Mouse (Mus musculus) intestine, postnatal 0 days (tissue): ENCODE data around the gene Hgfac. TPM values are rescaled to one million over a fixed set of nuclear protein-coding genes. Genes with fewer than 3 reads are reported as not detected.

ENCODE experiments used
- ATAC-seq: fragments of 200-750 bp; cut with Nextera tagmentation; 2 replicates; pipeline ENCODE4 v1.8.0; 2017; ENCODE audit warnings: mild to moderate bottlenecking, moderate TSS enrichment, moderate library complexity
- H3K27ac ChIP-seq: fragments of 300-500 bp; sonication (generic); 2 replicates; pipeline ENCODE4 v1.5.1; 2014; ENCODE audit warnings: mild to moderate bottlenecking, low read depth, low read length, moderate library complexity
- H3K27me3 ChIP-seq: fragments of 300-500 bp; sonication (generic); replicated peaks from 2 replicates; pipeline ENCODE4 v1.6.1; 2014; ENCODE audit warnings: low read length, mixed read lengths; ENCODE audit not compliant: control insufficient read depth, insufficient read depth
- H3K36me3 ChIP-seq: fragments of 300-500 bp; sonication (generic); 2 replicates; pipeline ENCODE4 v1.6.1; 2014; ENCODE audit warnings: mild to moderate bottlenecking, moderate library complexity; ENCODE audit not compliant: control insufficient read depth, insufficient read depth
- H3K4me1 ChIP-seq: fragments of 300-500 bp; sonication (generic); replicated peaks from 2 replicates; pipeline ENCODE4 v1.6.1; 2014; ENCODE audit warnings: antibody characterized with exemption, low read length, mixed read lengths; ENCODE audit not compliant: control insufficient read depth, insufficient read depth
- H3K4me2 ChIP-seq: fragments of 300-500 bp; sonication (generic); replicated peaks from 2 replicates; pipeline ENCODE4 v1.6.1; 2014; ENCODE audit warnings: low read depth, mild to moderate bottlenecking, moderate library complexity
- H3K4me3 ChIP-seq: fragments of 300-500 bp; sonication (generic); 2 replicates; pipeline ENCODE4 v1.5.1; 2014; ENCODE audit warnings: low read depth, low read length
- H3K9ac ChIP-seq: fragments of 300-500 bp; sonication (generic); 2 replicates; pipeline ENCODE4 v1.6.1; 2014; ENCODE audit warnings: mild to moderate bottlenecking, low read depth, low read length
- H3K9me3 ChIP-seq: fragments of 300-500 bp; sonication (generic); 2 replicates; pipeline ENCODE4 v1.6.1; 2016; ENCODE audit warnings: mixed run types; ENCODE audit not compliant: control insufficient read depth
- CTCF ChIP-seq: sonication (generic); IDR thresholded peaks from 2 replicates; pipeline ENCODE4 v1.5.1; 2016; ENCODE audit warnings: low read depth, mild to moderate bottlenecking, control low read depth, antibody characterized with exemption, moderate library complexity
- WGBS: fragments of 180-500 bp; shearing (Covaris S2); extraction: QIAGEN DNeasy Blood & Tissue Kit; methylation state at CpG from one replicate; pipeline ENCODE4 v1.1.7; 2014; 5-methylcytosine and 5-hydroxymethylcytosine counted together
- polyA plus RNA-seq: library from polyadenylated mRNA; unstranded; fragments of >200 nt; fragmentation: Nextera tagmentation; extraction: Ambion mirVana; gene quantifications from 2 replicates; pipeline ENCODE4 v1.2.1, GENCODE M21; 2015

Gene Hgfac
- polyA plus RNA-seq, 1 experiment from 2014 or later, result 10.5 TPM

GRCm38 (mm10) chr5:35033619-35034018 is 7.7 kb upstream of the Hgfac start:
- no peak overlapping the region for H3K9ac ChIP-seq
- peaks cover 8% of the 10 kb centered on the region; the same call in 1 of the 2 replicates for H3K36me3 ChIP-seq
- no peak overlapping the region for H3K4me3 ChIP-seq
- H3K9me3 ChIP-seq, result no peaks in the 10 kb centered on the region
- 87% methylated on average over 1 of the region's 1 CpGs for WGBS
- H3K4me2 ChIP-seq, result no peak overlapping the region
- no peaks in the 10 kb centered on the region for H3K4me1 ChIP-seq
- no peak for TF ChIP-seq CTCF
- H3K27me3 ChIP-seq, result no peaks in the 10 kb centered on the region
- no peak for ATAC-seq
- no peak overlapping the region for H3K27ac ChIP-seq

GRCm38 (mm10) chr5:35035141-35035540 is 6.2 kb upstream of the Hgfac start:
- Histone ChIP-seq H3K4me3 (no peak overlapping the region), H3K4me1 (no peaks in the 10 kb centered on the region), H3K4me2 (no peak overlapping the region), H3K36me3 (peaks cover 5% of the 10 kb centered on the region; the same call in 1 of the 2 replicates), H3K9me3 (no peaks in the 10 kb centered on the region), H3K27me3 (no peaks in the 10 kb centered on the region), H3K27ac (no peak overlapping the region), H3K9ac (no peak overlapping the region)
- no peak for ATAC-seq
- no peak for TF ChIP-seq CTCF
- WGBS, result 81% methylated on average over 5 of the region's 5 CpGs

- TF ChIP-seq CTCF, result no peak
- no peak overlapping the region for H3K9ac ChIP-seq
- 57% methylated on average over 4 of the region's 4 CpGs for whole genome bisulfite sequencing
- H3K4me2 ChIP-seq, result no peak overlapping the region
- H3K27me3 ChIP-seq, result no peaks in the 10 kb centered on the region
- peaks cover 5% of the 10 kb centered on the region; the same call in 1 of the 2 replicates for H3K36me3 ChIP-seq
- no peak for ATAC-seq
- no peaks in the 10 kb centered on the region for H3K4me1 ChIP-seq
- no peaks in the 10 kb centered on the region for H3K9me3 ChIP-seq
- H3K27ac ChIP-seq, result no peak overlapping the region
- no peak overlapping the region for H3K4me3 ChIP-seq
Measured at GRCm38 (mm10) chr5:35035795-35036194, 5.5 kb upstream of the Hgfac start.

GRCm38 (mm10) chr5:35037438-35037837 is 3.9 kb upstream of the Hgfac start:
- no peak overlapping the region for H3K4me3 ChIP-seq
- H3K27ac ChIP-seq, result no peak overlapping the region
- no peak for TF ChIP-seq CTCF
- H3K9me3 ChIP-seq, result no peaks in the 10 kb centered on the region
- H3K36me3 ChIP-seq, result no peaks in the 10 kb centered on the region
- H3K9ac ChIP-seq, result no peak overlapping the region
- no peak for ATAC-seq
- H3K4me2 ChIP-seq, result no peak overlapping the region
- H3K4me1 ChIP-seq, result no peaks in the 10 kb centered on the region
- no peaks in the 10 kb centered on the region for H3K27me3 ChIP-seq

GRCm38 (mm10) chr5:35042431-35043109 is 1.3 kb downstream of the Hgfac start:
- Histone ChIP-seq H3K9ac (no peak overlapping the region), H3K4me1 (no peaks in the 10 kb centered on the region), H3K36me3 (no peaks in the 10 kb centered on the region), H3K9me3 (no peaks in the 10 kb centered on the region), H3K4me2 (no peak overlapping the region), H3K27ac (no peak overlapping the region), H3K27me3 (no peaks in the 10 kb centered on the region), H3K4me3 (no peak overlapping the region)
- peak; percentile 1; the same call in 1 of the 2 replicates for ATAC-seq
- TF ChIP-seq CTCF, result no peak
- 65% methylated on average over 10 of the region's 10 CpGs for WGBS

GRCm38 (mm10) chr5:35043110-35043451 is 1.8 kb downstream of the Hgfac start:
- peak; percentile 95 for TF ChIP-seq CTCF

GRCm38 (mm10) chr5:35050541-35050940 is 9.2 kb downstream of the Hgfac start:
- TF ChIP-seq CTCF, result peak; percentile 44
- Histone ChIP-seq H3K9me3 (no peaks in the 10 kb centered on the region), H3K36me3 (no peaks in the 10 kb centered on the region), H3K4me3 (no peak overlapping the region), H3K27me3 (0 out of 2 replicates have a peak, but pooled peaks cover 3% of the 10 kb centered on the region), H3K4me1 (no peaks in the 10 kb centered on the region), H3K9ac (no peak overlapping the region), H3K27ac (no peak overlapping the region), H3K4me2 (no peak overlapping the region)
- 74% methylated on average over 5 of the region's 5 CpGs for WGBS
- ATAC-seq, result no peak

More at GRCm38 (mm10) chr5:35043110-35043451, 1.8 kb downstream of the Hgfac start:
- Histone ChIP-seq H3K27me3 (no peaks in the 10 kb centered on the region), H3K9ac (no peak overlapping the region), H3K9me3 (no peaks in the 10 kb centered on the region), H3K4me2 (no peak overlapping the region), H3K4me3 (no peak overlapping the region), H3K27ac (no peak overlapping the region), H3K36me3 (no peaks in the 10 kb centered on the region), H3K4me1 (no peaks in the 10 kb centered on the region)
- 4% methylated on average over 1 of the region's 1 CpGs for WGBS
- ATAC-seq, result peak; percentile 58; the same call in 1 of the 2 replicates
